Mouse (Mus musculus) lung, postnatal 0 days (tissue): ENCODE results near the gene Dsp.

Experiments used
- CTCF ChIP-seq: IDR thresholded peaks from 2 replicates; pipeline ENCODE4 v1.5.1; 2016; ENCODE audit warnings: antibody characterized with exemption, mild to moderate bottlenecking
- EP300 ChIP-seq: IDR thresholded peaks from 2 replicates; pipeline ENCODE4 v1.6.1; 2016; ENCODE audit warnings: antibody characterized with exemption, mild to moderate bottlenecking, control low read depth

DNA sequence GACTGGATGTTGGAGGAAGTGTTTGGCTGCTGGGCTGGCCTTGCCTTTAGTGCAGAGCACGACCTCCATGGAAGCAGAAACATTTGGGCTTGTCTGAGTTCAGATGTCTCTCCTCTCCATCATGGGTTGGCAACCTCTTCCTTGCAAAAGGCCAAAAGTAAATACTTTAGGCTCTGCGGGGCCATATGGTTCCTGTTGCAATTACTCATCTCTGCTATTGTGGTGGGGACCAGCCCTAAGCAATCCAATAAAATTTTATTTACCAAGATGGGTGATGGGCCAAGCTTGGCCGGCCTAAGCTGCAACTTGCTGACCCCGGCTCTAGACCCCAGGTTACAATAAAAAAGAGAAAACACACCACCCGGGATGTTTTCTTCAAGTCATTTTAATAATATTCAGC, 97.1 kb downstream of the Dsp start:
- no peak for TF ChIP-seq CTCF
- no peak for TF ChIP-seq EP300
